Mouse (Mus musculus): ENCODE measurements around the gene Klhl25. TPM values are rescaled to one million over a fixed set of nuclear protein-coding genes. Genes with fewer than 3 reads are reported as not detected.
"Not testable (repeated sequence)": the region's sequence is repeated elsewhere in the genome, so short reads cannot be mapped to it uniquely, and the experiment has no call there.

Klhl25 gene
- polyA plus RNA-seq, 1 experiment from 2014 or later = 27.1 TPM

- whole genome bisulfite sequencing = 54% methylated on average over 6 of the region's 6 CpGs
- Histone ChIP-seq H3K27ac (ENCODE audit: low read length) (no peak overlapping the region), H3K9ac (ENCODE audit: low read depth, low read length) (no peak overlapping the region), H3K4me1 (ENCODE audit: control insufficient read depth, insufficient read depth, low read length) (no peaks in the 10 kb centered on the region), H3K4me2 (ENCODE audit: low read length) (no peak overlapping the region), H3K27me3 (ENCODE audit: control insufficient read depth, insufficient read depth, low read depth, low read length) (no peaks in the 10 kb centered on the region), H3K4me3 (ENCODE audit: low read depth, low read length) (no peak overlapping the region), H3K9me3 (replicated peaks; ENCODE audit: control insufficient read depth, low read length, poor library complexity, severe bottlenecking) (no peaks in the 10 kb centered on the region), H3K36me3 (ENCODE audit: control insufficient read depth, insufficient read depth, low read length) (no peaks in the 10 kb centered on the region)
- ATAC-seq = no peak
Observed at GRCm38 (mm10) chr7:75899102-75899501, 51.0 kb downstream of the Klhl25 start.

- no peaks in the 10 kb centered on the region for H3K4me1 ChIP-seq (ENCODE audit: control insufficient read depth, insufficient read depth, low read length)
- ATAC-seq = no peak
- H3K4me3 ChIP-seq (ENCODE audit: low read depth, low read length) = no peak overlapping the region
- no peak overlapping the region for H3K9ac ChIP-seq (ENCODE audit: low read depth, low read length)
- H3K27me3 ChIP-seq (ENCODE audit: control insufficient read depth, insufficient read depth, low read depth, low read length) = no peaks in the 10 kb centered on the region
- H3K9me3 ChIP-seq (replicated peaks; ENCODE audit: control insufficient read depth, low read length, poor library complexity, severe bottlenecking) = no peaks in the 10 kb centered on the region
- WGBS = 43% methylated on average over 8 of the region's 8 CpGs
- H3K36me3 ChIP-seq (ENCODE audit: control insufficient read depth, insufficient read depth, low read length) = no peaks in the 10 kb centered on the region
- no peak overlapping the region for H3K4me2 ChIP-seq (ENCODE audit: low read length)
- no peak overlapping the region for H3K27ac ChIP-seq (ENCODE audit: low read length)
Observed at GRCm38 (mm10) chr7:75899517-75899916, 51.4 kb downstream of the Klhl25 start.

- no peak overlapping the region for H3K9ac ChIP-seq (ENCODE audit: low read depth, low read length)
- H3K4me2 ChIP-seq (ENCODE audit: low read length) = no peak overlapping the region
- no peak overlapping the region for H3K27ac ChIP-seq (ENCODE audit: low read length)
- no peaks in the 10 kb centered on the region for H3K27me3 ChIP-seq (ENCODE audit: control insufficient read depth, insufficient read depth, low read depth, low read length)
- WGBS = 90% methylated on average over 4 of the region's 4 CpGs
- H3K4me3 ChIP-seq (ENCODE audit: low read depth, low read length) = no peak overlapping the region
- no peaks in the 10 kb centered on the region for H3K36me3 ChIP-seq (ENCODE audit: control insufficient read depth, insufficient read depth, low read length)
- no peak for ATAC-seq
- no peaks in the 10 kb centered on the region for H3K4me1 ChIP-seq (ENCODE audit: control insufficient read depth, insufficient read depth, low read length)
- H3K9me3 ChIP-seq (replicated peaks; ENCODE audit: control insufficient read depth, low read length, poor library complexity, severe bottlenecking) = no peaks in the 10 kb centered on the region
Observed at GRCm38 (mm10) chr7:75899954-75900353, 51.8 kb downstream of the Klhl25 start.

DNA sequence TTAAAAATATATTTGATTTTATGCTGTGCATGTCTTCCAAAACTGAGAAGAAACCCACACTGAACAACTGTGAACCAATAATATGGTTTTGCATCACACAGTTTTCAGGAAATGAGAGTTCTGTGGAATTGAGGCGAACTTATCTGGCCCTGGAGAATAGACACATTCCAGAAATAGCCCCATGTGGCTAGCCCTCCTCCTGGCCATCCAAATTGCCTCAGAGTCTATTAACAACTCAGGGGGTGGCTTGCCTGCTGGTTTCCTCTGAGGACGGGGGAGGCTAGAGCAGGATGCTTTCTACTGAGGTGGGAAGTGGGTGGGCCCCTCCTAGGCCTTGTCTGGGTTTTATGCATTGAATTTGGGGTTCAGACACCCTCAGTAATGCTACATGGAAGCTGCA lies 57.0 kb downstream of the Klhl25 start:
- ATAC-seq = no peak
- 39% methylated on average over 2 of the region's 2 CpGs for WGBS
- Histone ChIP-seq H3K4me2 (ENCODE audit: low read length) (no peak overlapping the region), H3K9me3 (replicated peaks; ENCODE audit: control insufficient read depth, low read length, poor library complexity, severe bottlenecking) (no peaks in the 10 kb centered on the region), H3K4me1 (ENCODE audit: control insufficient read depth, insufficient read depth, low read length) (peaks cover under 1% of the 10 kb centered on the region), H3K27ac (ENCODE audit: low read length) (no peak overlapping the region), H3K36me3 (ENCODE audit: control insufficient read depth, insufficient read depth, low read length) (no peaks in the 10 kb centered on the region), H3K9ac (ENCODE audit: low read depth, low read length) (no peak overlapping the region), H3K27me3 (ENCODE audit: control insufficient read depth, insufficient read depth, low read depth, low read length) (no peaks in the 10 kb centered on the region), H3K4me3 (ENCODE audit: low read depth, low read length) (no peak overlapping the region)

DNA sequence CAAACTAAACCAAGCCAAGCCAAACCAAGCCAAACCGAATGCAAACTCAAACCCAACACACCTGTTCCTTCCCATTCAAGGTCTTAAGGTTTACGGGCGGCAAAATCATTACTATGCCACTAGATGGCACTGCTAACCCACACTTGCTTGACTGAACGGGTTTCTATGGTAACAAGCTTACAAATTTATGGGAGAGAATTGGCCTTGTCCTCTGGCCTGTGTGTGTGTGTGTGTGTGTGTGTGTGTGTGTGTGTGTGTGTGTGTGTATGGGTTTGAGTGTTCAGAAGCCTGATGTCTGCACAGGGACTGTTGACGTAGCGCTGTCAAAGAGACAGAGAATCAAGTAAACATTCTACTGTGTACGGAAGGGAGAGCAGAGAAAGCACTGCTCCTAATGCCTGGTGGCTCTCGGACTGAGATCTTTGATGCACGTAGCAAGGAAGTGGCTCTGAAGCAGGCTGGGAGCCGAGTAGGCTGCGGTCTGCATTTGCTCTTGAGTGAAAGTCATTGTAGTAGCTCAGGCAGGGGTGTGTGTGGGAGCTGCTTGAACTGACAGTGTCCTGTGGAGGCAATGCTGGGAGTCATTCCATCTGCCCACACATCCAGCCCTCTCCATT lies 62.0 kb downstream of the Klhl25 start:
- Histone ChIP-seq H3K36me3 (ENCODE audit: control insufficient read depth, insufficient read depth, low read length) (no peaks in the 10 kb centered on the region), H3K27ac (ENCODE audit: low read length) (peak overlapping the region; percentile 87), H3K4me3 (ENCODE audit: low read depth, low read length) (peak overlapping the region; percentile 33), H3K9ac (ENCODE audit: low read depth, low read length) (peak overlapping the region; percentile 66; the same call in 1 of the 2 replicates), H3K27me3 (ENCODE audit: control insufficient read depth, insufficient read depth, low read depth, low read length) (no peaks in the 10 kb centered on the region), H3K9me3 (replicated peaks; ENCODE audit: control insufficient read depth, low read length, poor library complexity, severe bottlenecking) (no peaks in the 10 kb centered on the region), H3K4me2 (ENCODE audit: low read length) (peak overlapping the region; percentile 62), H3K4me1 (ENCODE audit: control insufficient read depth, insufficient read depth, low read length) (peaks cover 9% of the 10 kb centered on the region)
- ATAC-seq = peak; percentile 83
- WGBS = 0% methylated on average over 11 of the region's 11 CpGs

DNA sequence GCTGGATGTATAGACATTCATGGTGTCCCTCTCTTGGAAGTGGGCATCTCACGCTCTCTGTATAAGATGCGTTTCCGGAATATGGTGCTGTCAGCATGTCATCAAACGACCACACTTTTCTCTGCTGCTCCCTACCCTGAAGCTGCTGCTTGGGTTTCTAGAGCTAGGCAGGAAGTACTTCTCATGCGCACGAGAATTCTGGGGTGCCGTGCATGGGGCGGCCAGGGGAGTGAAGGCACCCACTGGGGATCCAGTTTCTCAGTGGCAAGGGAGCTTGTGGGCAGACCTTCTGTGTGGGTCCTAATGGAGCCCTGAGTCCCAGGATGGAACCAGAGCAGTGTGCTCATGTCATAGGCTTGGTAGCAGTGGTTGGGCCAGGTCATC lies 62.5 kb downstream of the Klhl25 start:
- WGBS = 73% methylated on average over 8 of the region's 8 CpGs
- Histone ChIP-seq H3K27me3 (ENCODE audit: control insufficient read depth, insufficient read depth, low read depth, low read length) (no peaks in the 10 kb centered on the region), H3K36me3 (ENCODE audit: control insufficient read depth, insufficient read depth, low read length) (no peaks in the 10 kb centered on the region), H3K9ac (ENCODE audit: low read depth, low read length) (peak overlapping the region; percentile 66; the same call in 1 of the 2 replicates), H3K4me3 (ENCODE audit: low read depth, low read length) (no peak overlapping the region; the same call in 1 of the 2 replicates), H3K9me3 (replicated peaks; ENCODE audit: control insufficient read depth, low read length, poor library complexity, severe bottlenecking) (no peaks in the 10 kb centered on the region), H3K4me1 (ENCODE audit: control insufficient read depth, insufficient read depth, low read length) (peaks cover 9% of the 10 kb centered on the region), H3K4me2 (ENCODE audit: low read length) (peak overlapping the region; percentile 62), H3K27ac (ENCODE audit: low read length) (peak overlapping the region; percentile 87)
- no peak for ATAC-seq

DNA sequence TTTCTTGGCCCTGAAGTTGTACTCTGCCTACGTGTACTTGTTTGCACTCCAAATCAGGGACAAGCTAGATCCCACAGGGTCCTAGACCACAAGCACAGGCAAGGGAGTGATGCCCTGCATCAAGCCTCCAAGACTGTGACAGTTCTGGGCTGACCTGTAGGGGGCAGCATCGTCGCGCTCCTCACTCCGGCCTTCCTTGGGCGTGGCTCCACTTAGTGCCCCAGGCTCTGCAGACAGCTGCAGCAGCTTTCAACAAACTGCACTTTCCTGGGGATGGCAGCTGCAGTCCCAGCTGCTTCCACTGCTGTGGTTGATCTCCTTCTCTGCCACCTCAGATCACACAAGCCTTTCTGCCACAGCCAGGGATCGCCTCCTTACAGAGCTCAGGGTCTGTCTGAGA lies 65.8 kb downstream of the Klhl25 start:
- peak; percentile 40; the same call in 1 of the 2 replicates for ATAC-seq
- Histone ChIP-seq H3K36me3 (ENCODE audit: control insufficient read depth, insufficient read depth, low read length) (no peaks in the 10 kb centered on the region), H3K4me3 (ENCODE audit: low read depth, low read length) (no peak overlapping the region), H3K9ac (ENCODE audit: low read depth, low read length) (no peak overlapping the region), H3K9me3 (replicated peaks; ENCODE audit: control insufficient read depth, low read length, poor library complexity, severe bottlenecking) (no peaks in the 10 kb centered on the region), H3K4me1 (ENCODE audit: control insufficient read depth, insufficient read depth, low read length) (peaks cover 9% of the 10 kb centered on the region), H3K27me3 (ENCODE audit: control insufficient read depth, insufficient read depth, low read depth, low read length) (no peaks in the 10 kb centered on the region), H3K27ac (ENCODE audit: low read length) (no peak overlapping the region), H3K4me2 (ENCODE audit: low read length) (no peak overlapping the region)
- 4% methylated on average over 7 of the region's 7 CpGs for WGBS

DNA sequence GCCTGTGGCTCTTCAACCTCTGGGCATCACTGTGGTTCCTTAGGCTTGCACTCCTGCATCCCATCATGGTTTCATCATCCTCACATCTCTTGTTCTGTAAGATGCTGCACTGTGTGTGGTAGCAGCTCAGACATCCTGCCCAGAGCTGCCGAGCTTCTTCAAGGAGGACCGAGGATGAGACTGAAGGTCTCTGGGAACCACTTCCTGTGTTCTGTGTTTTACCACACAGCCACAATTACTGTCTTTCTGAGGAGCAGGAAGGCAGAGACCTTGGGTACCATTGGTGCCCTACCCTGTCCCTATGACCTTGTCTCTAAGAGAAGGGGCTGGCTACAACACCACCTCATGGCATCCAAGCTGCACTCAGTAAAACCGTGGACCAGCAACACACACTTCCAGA lies 67.4 kb downstream of the Klhl25 start:
- H3K4me2 ChIP-seq (ENCODE audit: low read length); H3K27me3 ChIP-seq (ENCODE audit: control insufficient read depth, insufficient read depth, low read depth, low read length); H3K36me3 ChIP-seq (ENCODE audit: control insufficient read depth, insufficient read depth, low read length); H3K4me1 ChIP-seq (ENCODE audit: control insufficient read depth, insufficient read depth, low read length); H3K9ac ChIP-seq (ENCODE audit: low read depth, low read length); H3K27ac ChIP-seq (ENCODE audit: low read length); H3K4me3 ChIP-seq (ENCODE audit: low read depth, low read length); ATAC-seq; H3K9me3 ChIP-seq (replicated peaks; ENCODE audit: control insufficient read depth, low read length, poor library complexity, severe bottlenecking): not testable (repeated sequence)
- WGBS = 89% methylated on average over 3 of the region's 3 CpGs

DNA sequence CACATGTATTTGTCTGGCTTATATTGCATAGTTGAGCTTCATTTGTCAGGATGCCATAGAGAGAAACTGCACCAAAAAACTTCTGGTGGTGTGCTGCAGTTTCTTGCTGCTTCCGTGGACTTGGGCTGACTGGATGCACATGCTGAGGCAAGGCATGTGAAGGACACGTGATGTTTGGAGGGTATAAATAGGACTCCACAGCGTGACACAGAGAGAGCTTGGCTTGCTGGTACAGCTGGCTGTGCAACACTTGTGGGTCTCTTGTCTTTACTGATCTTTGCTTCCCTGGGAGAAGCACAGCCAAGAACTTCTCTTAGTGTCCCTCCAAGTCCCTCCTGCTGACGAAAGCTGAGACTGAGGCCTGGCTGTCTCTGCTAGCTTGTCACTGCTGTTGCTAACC lies 69.6 kb downstream of the Klhl25 start:
- H3K27ac ChIP-seq (ENCODE audit: low read length) = no peak overlapping the region
- peaks cover 2% of the 10 kb centered on the region; the same call in 1 of the 2 replicates for H3K4me1 ChIP-seq (ENCODE audit: control insufficient read depth, insufficient read depth, low read length)
- no peaks in the 10 kb centered on the region for H3K36me3 ChIP-seq (ENCODE audit: control insufficient read depth, insufficient read depth, low read length)
- no peak overlapping the region for H3K4me2 ChIP-seq (ENCODE audit: low read length)
- no peaks in the 10 kb centered on the region for H3K9me3 ChIP-seq (replicated peaks; ENCODE audit: control insufficient read depth, low read length, poor library complexity, severe bottlenecking)
- no peak for ATAC-seq
- WGBS = 87% methylated on average over 4 of the region's 4 CpGs
- H3K9ac ChIP-seq (ENCODE audit: low read depth, low read length) = no peak overlapping the region
- H3K27me3 ChIP-seq (ENCODE audit: control insufficient read depth, insufficient read depth, low read depth, low read length) = no peaks in the 10 kb centered on the region
- H3K4me3 ChIP-seq (ENCODE audit: low read depth, low read length) = no peak overlapping the region

Measured in midbrain, embryonic 16.5 days (tissue).